Mouse (Mus musculus) adrenal gland, postnatal 36 days (tissue): Measurements from ENCODE around the gene Exosc1. TPM values are rescaled to one million over a fixed set of nuclear protein-coding genes. Genes with fewer than 3 reads are reported as not detected.
"Not testable (repeated sequence)": the region's sequence is repeated elsewhere in the genome, so short reads cannot be mapped to it uniquely, and the experiment has no call there.

Experiments
- DNase-seq, 2 experiments: peaks; one replicate each; pipeline ENCODE4 v3.0.0; 2021; ENCODE audit warnings: mixed read lengths in 1 of 2
- long read RNA-seq, 2 experiments: library from polyadenylated mRNA; stranded (forward); transcript quantifications; one replicate each; pipeline ENCODE4 v2.0.0; 2021; ENCODE audit warnings: borderline sequencing depth in 2 of 2
- total RNA-seq, 2 experiments: library from RNA; stranded (reverse); gene quantifications; 2 replicates each; pipeline ENCODE4 v1.2.3; 2021

The Exosc1 gene
- total RNA-seq, result 10 to 100 TPM; 28.3 to 31.7 TPM
- long read RNA-seq, experiment 1, transcript Exosc1-201 (8 exons, 1,018 nt), result major isoform, 37 of 46 reads
- long read RNA-seq, experiment 1, partial matches to known transcripts, result 2 of 46 reads
- long read RNA-seq, experiment 1, other reads (novel, unspliced or antisense), result 5 of 46 reads
- long read RNA-seq, experiment 2, transcript Exosc1-201 (8 exons, 1,018 nt), result major isoform, 9 of 11 reads
- long read RNA-seq, experiment 2, partial matches to known transcripts, result 0 of 11 reads
- long read RNA-seq, experiment 2, other reads (novel, unspliced or antisense), result 2 of 11 reads

DNA sequence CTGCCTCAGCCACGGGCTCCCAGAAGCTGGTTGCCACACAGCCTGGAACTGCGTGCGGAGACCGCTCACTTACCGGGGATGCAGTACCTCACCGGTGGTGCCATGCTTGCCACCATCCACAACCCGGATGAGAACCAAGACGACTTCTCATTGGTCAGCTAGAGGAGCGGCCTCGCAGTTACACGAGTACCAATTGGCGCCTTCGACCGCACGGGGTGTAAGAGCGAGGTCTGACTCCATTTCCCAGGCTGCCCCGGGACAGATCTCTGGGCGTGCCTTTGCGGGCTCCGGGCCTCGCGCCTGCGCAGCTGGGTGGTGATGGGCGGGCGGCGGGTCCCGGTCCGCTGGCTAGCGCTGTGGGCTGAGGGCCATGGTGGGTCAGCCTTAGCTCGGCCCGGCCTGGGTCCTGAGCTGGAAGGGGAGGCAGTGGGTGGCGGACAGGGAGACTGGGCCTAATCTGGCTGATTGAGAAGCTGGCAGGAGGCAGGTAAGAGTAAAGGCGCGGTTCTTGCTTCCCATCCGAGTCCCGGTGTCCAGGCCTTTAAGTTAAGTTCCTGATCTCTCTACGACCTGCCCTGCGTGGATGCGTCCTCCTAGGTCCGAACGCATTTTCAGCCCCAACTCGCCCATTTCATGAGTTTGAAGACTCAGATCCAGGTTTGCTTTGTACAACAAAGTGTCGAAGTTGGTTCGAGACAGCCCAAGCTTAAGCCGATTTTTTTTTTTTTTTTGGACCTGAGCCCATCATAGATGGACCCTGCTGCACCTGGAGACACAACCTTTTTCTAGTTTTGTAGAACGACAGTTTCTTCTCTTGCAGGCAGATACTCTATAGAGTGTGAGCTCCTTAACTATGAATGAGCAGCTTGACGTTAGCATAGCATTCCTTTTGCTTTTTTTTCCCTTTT, at the start of gene Exosc1, which contains the start of gene Zdhhc16:
Gene Exosc1 (minus strand): TSS at position 245 of the 908 bp plus-strand sequence.
Gene Zdhhc16 (plus strand): TSS at position 302 of the 908 bp plus-strand sequence.
- DNase-seq, result peak; percentile 99

DNA sequence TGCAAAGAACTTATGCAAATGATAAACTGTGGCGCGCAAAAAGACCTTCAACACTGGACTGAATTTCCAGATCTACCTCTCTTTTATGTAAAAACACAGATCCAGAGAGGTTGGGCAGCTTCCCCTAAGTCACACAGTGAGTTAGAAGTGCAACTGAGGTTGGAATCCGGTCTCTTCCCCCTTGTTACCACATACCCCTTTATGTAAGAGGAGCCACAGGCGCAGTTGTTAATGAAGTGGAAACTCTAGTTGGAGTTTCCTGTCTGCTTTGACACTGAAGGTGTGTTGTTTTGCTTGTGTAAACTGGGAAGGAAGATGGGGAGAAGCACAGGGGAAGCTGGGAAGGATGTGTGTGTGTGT, 49.5 kb upstream of the Exosc1 start:
- DNase-seq, result no peak

DNA sequence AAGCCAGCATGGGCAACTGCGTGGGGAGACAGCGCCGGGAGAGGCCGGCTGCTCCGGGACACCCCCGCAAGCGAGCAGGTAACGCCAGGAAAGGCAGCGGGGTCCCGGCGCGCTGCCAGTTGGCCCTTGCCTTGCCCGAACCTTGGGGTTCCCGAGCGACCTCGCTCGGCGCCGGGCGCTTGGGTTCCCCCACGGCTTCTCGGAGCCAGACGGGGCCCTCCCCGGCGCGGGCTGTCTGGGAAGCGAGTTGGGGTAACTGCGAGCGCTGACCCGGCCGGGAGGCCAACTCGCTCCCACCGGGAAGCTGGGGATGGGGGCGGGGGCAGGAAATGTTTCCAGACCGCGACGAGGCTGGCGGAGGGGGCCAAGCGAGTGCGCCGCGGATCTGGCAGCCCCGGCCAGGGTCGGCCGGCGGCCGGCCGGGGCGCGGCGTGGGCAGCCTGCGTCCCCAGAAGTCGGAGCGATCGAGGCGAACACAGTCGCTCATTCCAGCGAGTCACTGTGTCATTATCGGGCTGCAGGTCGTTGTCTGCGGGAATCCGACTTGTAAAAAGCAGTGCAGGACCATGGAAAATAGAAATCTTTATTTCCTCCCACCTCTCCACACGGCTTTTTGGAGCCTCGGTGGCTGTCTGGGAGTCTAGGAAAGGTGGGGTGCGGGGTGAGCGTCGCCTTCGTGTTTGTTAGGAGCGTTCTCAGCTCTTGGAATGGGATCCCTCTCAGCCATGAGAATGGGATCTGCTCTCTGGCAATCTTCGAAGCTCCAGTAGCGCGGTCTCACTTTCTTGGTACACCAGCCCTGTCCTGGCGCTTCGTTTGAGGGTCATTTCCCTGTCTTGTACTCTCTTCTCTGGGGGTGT, 48.9 kb upstream of the Exosc1 start:
- peak; percentile 58 to 70 for DNase-seq

DNA sequence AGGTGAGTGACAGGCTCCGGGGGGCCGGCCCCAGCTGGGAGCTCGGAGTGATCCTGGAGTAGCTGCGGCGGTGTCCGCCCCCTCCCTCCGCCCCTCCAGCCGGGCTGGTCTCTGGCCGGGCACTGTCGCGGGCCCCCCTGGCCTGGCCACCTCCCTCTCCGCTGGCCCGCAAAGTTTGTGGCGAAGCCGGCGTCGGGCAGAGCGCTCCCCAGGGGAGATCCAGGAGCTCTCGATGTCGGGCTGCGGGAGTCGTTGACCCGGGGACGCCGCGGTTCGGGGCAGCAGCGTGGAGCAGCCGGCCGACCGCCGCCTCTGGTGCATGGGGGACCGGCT, 48.3 kb upstream of the Exosc1 start, which contains the start of gene Ubtd1:
Gene Ubtd1 (plus strand): TSS at position 169 of the 333 bp plus-strand sequence.
- no peak for DNase-seq

DNA sequence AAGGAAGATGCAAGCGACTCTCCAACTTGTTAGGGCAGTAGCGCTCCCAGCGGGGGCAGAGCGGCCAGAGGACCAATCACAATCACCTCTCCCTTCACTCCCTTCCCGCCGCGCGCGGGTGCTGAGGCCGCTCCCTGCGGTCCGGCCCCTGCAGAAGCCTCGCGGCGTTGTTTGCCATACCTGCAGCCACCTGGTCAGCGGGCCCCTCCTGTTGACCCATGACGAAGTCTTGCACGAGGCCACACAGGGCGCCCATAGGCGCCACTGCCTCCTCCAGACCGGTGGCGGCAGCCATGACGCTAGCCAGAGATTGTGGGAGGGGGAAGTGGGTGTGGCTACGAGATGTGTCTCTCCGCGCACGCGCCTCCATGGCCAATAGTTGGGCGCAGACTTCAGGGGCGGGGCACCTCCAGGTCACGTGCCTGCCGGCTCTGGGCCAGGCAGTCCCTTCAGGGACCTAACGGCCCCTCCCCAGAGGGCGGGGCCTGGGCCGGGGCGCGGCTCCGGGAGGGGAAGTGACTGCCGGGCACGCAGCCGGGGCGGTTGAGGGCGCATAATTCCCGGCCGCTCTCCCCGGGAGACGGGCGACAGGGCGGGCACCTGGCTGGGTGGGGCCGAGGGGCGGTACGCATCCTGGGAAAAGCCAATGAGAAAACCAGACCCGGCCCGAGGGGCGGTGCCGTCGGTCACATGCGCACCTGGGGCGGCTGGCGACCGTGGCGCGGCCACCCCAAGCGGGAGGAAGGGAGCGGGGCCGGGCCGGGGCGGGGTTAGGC, 47.8 kb upstream of the Exosc1 start, which contains the start of gene Mms19:
Gene Mms19 (minus strand): TSS at position 339 of the 776 bp plus-strand sequence.
- DNase-seq, result peak; percentile 99 to 100

DNA sequence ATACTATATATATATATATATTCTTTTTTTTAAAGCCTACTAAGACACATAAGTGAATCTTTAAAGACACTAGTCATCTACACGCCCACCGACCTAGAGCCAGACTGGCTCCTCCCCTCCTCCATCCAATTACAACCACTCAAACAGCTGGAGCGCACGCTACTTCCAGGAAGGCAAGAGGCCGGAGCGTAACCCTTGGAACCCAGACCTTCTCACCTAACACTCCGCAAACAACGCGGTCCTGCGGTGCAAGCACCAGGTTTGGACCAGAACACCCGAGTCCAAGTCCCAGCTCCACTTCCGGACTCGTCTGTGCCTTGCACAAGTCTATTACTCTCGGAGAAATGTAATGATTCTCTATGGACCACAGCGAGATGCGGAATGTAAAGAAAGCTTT, 47.2 kb upstream of the Exosc1 start:
- peak; percentile 23 to 29 for DNase-seq

DNA sequence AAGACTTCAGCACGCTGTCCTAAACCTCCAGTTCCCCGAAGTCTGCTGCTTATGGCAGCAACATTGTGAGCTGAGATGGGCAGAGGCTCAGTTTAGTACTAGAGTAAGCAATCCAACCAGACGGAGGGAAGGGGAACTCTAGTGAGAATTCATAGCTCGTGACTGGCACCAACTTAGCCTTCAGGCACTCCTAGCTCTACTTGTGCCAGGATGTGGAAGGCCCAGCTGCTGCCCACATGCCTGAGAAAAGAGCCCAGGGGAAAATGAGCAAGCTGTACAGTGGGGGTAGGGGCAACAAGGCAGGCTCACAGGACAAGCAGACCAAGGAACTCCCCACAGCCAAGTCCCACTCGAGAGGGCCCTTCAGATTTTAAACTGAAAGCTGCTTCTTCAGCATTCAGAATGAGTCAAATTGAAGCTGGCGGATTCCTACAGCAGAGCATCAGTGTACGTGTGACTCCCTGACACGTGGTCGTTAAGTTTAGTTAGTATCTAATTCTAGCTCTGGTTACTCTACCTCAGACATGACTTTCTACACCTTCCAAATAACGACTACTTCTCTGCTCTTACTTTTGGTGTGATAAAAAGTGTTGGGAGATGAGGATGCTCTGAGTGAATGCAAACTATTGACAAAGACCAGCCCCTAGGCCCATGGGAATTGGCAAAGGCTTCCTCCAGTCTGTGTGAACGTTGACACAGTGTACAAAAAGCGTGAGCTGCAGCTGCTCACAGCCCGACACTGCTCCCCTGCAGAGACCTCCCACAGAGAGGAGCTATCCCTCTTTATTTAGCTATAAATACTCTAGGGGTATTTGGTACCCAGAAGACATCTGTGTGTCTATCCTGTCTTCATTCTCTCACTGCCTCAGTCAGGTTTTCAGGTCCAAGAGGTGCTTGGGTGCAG, 40.9 kb upstream of the Exosc1 start:
- DNase-seq, result no peak

DNA sequence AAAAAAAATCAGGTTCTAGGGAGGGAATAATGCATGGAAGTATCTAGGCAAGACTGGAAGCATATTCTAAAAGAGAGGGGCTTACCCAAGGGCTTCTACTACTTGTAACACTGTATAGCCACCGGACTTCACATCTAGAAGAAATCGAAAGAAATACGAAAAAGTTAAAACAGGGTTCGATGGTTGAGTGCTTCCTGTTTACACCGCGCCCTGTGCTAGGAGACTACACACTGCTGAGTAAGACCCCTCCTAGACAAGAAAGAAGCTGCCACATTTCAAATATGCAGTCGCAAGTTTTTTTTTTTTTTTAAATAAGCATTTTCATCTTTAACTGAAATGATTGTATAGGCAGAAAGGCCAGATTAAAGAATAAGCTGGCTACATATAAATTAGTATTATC, 36.4 kb upstream of the Exosc1 start:
- no peak for DNase-seq

DNA sequence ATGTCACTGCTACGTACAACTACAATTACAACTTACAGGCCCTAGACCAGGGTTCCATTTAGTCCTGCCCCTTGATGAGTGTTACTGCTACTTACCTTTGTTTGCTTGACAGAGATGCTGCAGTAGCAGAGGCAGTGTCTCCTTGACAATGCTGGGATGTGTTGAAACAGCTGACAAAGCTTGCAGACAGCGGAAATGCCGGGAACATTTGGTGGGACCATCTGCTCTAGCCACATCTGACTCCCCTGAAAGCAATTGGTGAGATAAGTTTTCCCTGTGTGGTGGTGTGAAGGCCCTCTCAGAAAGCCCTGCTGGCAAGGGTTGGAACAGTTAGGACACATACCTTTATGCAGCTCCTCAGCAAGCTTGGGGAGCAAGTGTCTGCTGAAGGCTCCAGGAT, 20.4 kb upstream of the Exosc1 start:
- DNase-seq, result no peak

DNA sequence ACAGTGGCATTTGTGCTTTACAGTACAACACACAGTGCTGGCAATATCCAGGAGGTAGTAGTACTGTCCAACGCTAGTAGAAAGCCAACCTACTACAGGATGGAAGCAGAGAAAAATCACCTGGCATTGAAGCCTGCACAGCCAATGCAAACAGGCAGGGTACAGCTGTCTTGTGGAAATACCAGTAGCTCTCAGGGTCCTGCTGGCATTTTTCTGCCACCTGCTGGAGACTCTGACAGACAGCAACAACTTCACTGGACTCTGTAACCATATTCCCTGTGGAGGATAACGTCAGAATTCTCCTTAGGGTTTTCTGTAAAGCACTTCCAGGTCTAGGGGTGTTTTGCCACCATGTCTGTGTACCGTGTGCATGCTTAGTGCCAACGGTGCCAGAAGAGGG, 19.1 kb upstream of the Exosc1 start:
- peak; percentile 8 to 21 for DNase-seq

DNA sequence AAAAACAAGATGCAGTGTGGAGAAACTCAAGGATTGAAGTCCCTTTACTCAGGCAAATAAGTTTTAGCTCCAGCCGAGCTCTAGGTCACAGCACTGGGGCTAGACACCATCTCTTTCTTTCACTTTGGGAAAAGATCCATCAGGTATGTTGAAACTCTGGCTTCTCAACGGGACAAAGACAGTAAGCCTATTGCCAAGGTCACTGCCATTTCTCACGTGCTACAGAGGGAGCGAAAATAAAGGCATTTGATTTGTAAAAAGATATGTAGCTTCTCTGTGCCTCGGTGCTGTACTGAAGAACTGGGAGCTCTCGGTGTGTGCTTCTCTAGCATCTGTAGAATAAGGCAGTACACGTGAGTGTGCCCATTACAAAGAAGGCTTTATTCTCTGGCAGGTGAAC, 10.6 kb upstream of the Exosc1 start:
- peak in 1 of 2 experiments; percentile 10 for DNase-seq

DNA sequence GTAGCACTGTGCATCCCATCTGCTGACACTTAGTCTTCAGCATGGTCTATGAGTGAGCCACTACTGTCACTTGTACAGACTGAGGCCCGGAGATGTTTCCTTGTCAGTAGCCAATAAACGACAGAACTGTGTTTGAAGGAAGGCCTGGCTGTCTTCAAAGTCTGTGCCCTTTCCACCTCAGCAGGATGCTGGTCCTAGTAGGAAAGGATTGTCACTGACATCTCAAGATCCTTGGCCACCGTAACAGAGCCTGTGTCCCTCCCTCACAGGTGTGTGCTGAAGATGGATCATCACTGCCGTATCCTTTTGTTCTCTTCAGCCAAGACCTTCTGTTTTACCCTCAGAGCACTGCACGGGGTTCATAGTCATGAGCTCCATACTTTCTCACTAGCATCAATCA, 5.3 kb upstream of the Exosc1 start:
- DNase-seq, result no peak

DNA sequence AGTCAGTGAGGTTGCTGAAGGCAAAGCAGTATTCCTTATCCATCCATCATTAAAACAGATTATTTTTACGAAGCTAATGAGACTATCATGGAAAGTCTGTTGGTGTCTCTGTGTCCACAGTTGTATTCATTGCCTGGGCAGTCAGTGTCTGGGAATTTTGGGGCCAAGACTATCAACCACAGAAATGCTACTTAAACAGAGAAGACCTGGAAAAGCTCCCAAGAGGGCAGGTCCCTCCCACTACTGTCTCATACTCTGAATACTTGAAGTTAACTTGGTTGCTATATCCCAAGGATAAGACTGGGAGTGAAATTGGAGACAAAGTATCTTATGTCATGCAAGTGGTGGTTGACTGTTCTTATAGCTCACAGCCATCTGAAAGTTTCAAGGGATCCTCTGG, 2.7 kb upstream of the Exosc1 start:
- DNase-seq, result no peak

DNA sequence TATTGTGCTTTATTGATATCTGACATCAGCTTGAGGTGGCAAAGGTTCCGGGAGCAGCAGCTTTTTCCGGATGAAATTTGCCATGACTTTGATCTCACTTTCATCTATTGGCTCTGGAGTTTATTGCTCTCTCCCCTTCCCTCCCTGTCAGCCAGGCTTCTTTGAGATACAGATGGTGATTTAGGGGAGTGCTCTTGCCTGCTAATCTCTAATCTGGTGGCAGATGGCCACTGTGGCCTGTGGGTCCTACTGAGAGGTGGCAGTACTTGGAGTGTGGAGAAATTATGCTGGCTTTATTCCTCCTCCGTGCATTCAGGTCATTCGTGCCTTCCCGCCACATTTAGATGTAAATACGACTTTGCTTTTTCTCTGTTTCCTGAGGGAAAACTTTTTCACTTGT, 901 bp upstream of the Exosc1 start:
- DNase-seq, result no peak

DNA sequence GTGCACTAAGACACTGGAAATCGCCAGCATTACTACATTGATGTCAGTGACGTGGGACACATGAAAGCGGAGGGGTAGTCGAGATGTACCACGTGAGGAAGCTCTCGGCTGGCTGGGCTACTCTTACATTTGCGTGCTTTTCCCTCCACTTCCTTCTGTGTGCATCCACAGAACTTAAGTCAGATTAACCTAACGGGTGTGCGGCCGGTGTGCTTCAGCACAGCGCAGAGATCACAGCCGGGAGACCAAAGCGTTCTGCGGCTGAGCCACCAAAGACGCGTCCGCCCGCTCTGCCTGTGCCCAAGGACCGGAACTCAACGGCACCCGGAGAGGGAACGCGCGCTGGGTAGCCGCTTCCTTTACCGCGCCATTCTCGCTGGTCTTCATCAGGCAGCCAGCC, 537 bp downstream of the Exosc1 start:
- DNase-seq, result no peak

DNA sequence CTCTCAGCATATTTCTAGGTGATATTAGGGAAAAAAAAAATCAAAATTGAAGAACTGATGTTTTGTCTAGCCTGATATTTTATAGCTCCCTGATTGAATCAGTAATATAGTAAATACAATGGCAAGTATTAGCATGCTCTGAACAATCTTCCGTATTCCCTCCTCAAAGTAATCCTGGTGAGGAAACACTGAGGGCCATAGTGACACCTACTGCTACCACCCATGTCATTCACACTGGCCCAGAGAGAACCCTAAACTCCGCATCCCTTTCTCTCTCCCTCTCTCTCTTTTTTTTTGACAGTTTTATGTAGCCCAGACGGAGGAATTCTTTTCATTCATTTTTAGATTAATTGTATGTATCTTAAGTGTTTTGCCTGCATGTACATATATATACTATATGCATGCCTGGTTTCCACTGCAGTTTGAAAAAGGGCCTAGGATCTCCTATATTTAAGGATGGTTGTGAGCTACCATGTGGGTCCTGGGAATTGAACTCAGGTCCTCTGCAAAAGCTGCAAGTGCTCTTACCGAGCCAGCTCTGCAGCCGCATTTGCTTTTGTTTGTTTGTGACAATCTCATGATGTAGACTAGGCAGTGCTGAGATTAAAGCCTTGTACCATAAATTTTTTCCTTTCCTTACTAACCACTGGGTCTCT, 12.7 kb downstream of the Exosc1 start:
- DNase-seq, result no peak

DNA sequence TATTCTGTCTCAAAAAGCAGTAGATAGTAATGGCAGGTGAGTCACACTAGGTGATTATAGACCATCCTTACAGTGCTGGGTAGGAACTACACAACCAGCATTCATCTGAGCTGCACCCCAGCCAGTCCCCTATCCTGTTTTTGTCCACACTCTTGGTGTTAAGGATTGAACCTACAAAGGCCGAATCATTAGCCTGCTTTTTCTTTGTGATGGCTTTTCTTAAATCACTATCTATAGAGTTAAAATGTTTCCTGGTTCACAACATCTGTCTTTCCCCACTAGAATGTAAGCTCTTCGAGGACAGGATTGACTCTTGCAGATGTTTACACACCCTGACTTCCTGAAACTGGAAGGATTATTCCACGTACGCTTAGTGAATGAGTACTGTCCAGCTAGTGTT, 13.8 kb downstream of the Exosc1 start:
- no peak for DNase-seq

DNA sequence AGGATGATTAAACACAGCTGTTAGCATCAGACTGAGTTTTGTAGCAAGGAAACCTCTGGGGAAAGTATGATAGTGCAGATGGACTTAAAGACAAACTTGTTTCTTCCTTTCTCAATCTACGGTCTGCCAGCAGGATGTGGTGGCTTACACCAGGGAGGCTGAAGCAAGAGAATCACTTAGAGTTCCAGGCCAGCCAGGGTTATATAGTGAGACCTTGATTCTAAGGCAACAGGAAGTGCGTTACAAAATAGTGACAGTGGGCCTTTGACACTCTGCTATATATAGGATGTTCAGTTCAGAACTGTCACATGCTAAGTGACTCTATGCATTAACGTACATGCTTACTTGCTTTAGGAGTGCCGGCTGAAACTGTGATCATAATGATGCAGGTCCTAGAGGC, 16.4 kb downstream of the Exosc1 start:
- DNase-seq, result no peak

DNA sequence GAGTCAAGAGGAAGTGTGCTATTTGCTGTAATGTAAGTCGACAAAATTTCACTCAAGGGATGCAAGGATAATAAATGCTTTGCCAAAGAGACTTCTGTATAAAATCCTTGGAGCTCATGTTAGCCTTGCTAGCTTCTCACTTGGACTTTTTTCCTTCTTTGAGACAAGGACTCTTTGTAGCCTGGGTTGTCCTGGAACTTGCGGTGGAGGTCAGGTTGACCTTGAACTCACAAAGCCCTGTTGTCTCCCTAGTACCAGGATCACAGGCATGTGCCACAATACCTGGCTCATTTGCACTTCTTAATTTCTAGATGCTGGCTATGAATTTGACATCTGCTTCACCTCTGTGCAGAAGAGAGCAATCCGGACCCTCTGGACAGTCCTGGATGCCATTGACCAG, 17.9 kb downstream of the Exosc1 start:
- no peak for DNase-seq

DNA sequence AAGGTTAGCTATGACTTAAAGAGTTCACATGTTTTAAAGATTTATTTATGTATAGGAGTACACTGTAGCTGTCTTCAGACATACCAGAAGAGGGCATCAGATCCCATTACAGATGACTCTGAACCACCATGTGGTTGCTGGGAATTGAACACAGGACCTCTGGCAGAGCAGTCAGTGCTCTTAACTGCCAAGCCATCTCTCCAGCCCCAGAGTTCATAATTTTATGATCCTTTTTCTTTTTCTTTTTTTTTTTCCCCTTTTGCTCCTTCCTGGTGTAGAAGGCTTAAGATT, 18.7 kb downstream of the Exosc1 start:
- not testable (repeated sequence) for DNase-seq
